Mouse (Mus musculus) intestine, embryonic 15.5 days (tissue): Measurements from ENCODE around the gene Asap2. TPM values are rescaled to one million over a fixed set of nuclear protein-coding genes. Genes with fewer than 3 reads are reported as not detected.

Source experiments
- ATAC-seq: fragments of 200-750 bp; cut with Nextera tagmentation; 2 replicates; pipeline ENCODE4 v1.8.0; 2017; ENCODE audit warnings: moderate TSS enrichment, moderate library complexity
- H3K27ac ChIP-seq: fragments of 300-500 bp; sonication (generic); 2 replicates; pipeline ENCODE4 v1.5.1; 2015; ENCODE audit warnings: mild to moderate bottlenecking, inconsistent platforms
- H3K27me3 ChIP-seq: fragments of 300-500 bp; sonication (generic); replicated peaks from 2 replicates; pipeline ENCODE4 v1.6.1; 2015; ENCODE audit warnings: inconsistent platforms
- H3K36me3 ChIP-seq: fragments of 300-500 bp; sonication (generic); 2 replicates; pipeline ENCODE4 v1.6.1; 2015; ENCODE audit warnings: inconsistent platforms
- H3K4me1 ChIP-seq: fragments of 300-500 bp; sonication (generic); replicated peaks from 2 replicates; pipeline ENCODE4 v1.6.1; 2015; ENCODE audit warnings: inconsistent platforms
- H3K4me2 ChIP-seq: fragments of 300-500 bp; sonication (generic); replicated peaks from 2 replicates; pipeline ENCODE4 v1.6.1; 2015; ENCODE audit warnings: mild to moderate bottlenecking, inconsistent platforms
- H3K4me3 ChIP-seq: fragments of 300-500 bp; sonication (generic); replicated peaks from 2 replicates; pipeline ENCODE4 v1.5.1; 2015; ENCODE audit warnings: inconsistent platforms
- H3K9ac ChIP-seq: fragments of 300-500 bp; sonication (generic); 2 replicates; pipeline ENCODE4 v1.6.1; 2015; ENCODE audit warnings: inconsistent platforms
- H3K9me3 ChIP-seq: fragments of 300-500 bp; sonication (generic); 2 replicates; pipeline ENCODE4 v1.6.1; 2016; ENCODE audit warnings: inconsistent platforms
- WGBS: fragments of 180-500 bp; shearing (Covaris S2); methylation state at CpG from one replicate; pipeline ENCODE4 v1.1.7; 2015; 5-methylcytosine and 5-hydroxymethylcytosine counted together
- polyA plus RNA-seq: library from polyadenylated mRNA; unstranded; fragments of >200 nt; fragmentation: Nextera tagmentation; extraction: Ambion mirVana; gene quantifications from 2 replicates; pipeline ENCODE4 v1.2.1, GENCODE M21; 2015

Asap2 gene
- polyA plus RNA-seq, 1 experiment from 2014 or later = 6.9 TPM

DNA sequence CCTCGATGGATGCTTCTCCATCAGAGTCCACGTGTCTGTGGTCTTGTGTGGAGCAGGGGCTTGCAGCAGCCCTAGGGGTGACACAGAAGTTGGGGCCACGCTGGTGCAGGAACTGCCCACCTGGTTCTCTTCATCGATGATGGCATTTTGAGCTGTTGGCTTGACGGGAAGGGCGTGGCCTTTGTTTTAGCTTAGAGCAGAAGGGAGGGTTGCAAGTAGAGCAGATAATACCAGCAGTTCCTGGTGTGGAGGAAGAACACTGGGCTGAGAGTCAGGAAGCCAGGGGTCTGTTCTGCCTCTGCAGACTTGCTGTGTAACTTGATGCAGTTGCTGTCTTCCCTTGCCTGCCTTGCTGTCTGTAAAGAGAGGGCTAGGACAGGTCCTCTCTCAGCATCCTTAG is 189.8 kb downstream of the Asap2 start:
- no peak for ATAC-seq
- Histone ChIP-seq H3K9ac (no peak overlapping the region), H3K36me3 (no peaks in the 10 kb centered on the region), H3K4me1 (0 out of 2 replicates have a peak, but pooled peaks cover 2% of the 10 kb centered on the region), H3K27me3 (no peaks in the 10 kb centered on the region), H3K4me3 (no peak overlapping the region), H3K4me2 (no peak overlapping the region), H3K9me3 (no peaks in the 10 kb centered on the region), H3K27ac (no peak overlapping the region)
- WGBS = 77% methylated on average over 6 of the region's 6 CpGs

DNA sequence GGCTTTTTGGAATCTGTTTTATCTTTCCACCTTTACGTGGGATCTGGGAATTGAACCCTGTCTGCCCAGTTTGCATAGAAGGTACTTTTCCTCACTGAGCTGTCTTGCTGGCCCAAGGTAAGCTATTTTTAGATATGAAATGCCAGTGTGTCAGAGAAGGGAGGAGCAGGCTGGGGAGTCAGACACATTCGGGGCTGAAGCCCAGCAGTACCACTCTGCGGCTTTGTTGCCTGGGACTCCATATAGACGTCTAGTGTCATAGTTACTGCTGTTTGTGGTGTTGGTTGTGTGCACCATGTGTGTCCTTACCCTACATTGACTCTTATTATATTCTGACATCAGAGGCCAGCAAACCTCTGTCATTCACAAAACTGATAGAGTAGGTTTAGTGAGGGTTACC is 192.5 kb downstream of the Asap2 start:
- Histone ChIP-seq H3K9me3 (no peaks in the 10 kb centered on the region), H3K27me3 (no peaks in the 10 kb centered on the region), H3K4me3 (no peak overlapping the region), H3K36me3 (no peaks in the 10 kb centered on the region), H3K9ac (no peak overlapping the region), H3K4me1 (0 out of 2 replicates have a peak, but pooled peaks cover 2% of the 10 kb centered on the region), H3K27ac (no peak overlapping the region), H3K4me2 (no peak overlapping the region)
- no peak for ATAC-seq
- WGBS = 83% methylated on average over 4 of the region's 4 CpGs

DNA sequence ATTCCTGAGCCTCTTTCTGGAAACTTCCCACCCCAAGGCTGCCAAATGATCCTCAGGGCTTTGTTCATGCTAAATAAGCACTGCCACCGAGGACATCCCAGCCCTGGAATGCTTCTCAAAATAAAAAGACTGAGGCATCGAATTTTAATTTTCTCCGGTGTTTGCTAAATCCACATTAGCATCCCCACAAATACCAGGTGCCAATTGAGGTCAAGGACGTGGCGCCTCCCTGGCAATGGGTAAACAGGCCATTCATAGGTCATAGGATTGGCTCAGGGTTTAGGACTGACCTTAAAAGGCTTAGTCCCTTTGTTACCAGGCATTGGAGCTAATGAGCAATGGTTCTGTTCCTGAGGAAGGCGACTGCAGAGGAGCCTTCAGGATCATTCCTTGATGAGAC is 193.1 kb downstream of the Asap2 start:
- Histone ChIP-seq H3K36me3 (no peaks in the 10 kb centered on the region), H3K4me3 (no peak overlapping the region), H3K9ac (no peak overlapping the region), H3K27me3 (no peaks in the 10 kb centered on the region), H3K9me3 (no peaks in the 10 kb centered on the region), H3K4me1 (0 out of 2 replicates have a peak, but pooled peaks cover 2% of the 10 kb centered on the region), H3K27ac (no peak overlapping the region), H3K4me2 (no peak overlapping the region)
- 73% methylated on average over 6 of the region's 6 CpGs for WGBS
- no peak for ATAC-seq

DNA sequence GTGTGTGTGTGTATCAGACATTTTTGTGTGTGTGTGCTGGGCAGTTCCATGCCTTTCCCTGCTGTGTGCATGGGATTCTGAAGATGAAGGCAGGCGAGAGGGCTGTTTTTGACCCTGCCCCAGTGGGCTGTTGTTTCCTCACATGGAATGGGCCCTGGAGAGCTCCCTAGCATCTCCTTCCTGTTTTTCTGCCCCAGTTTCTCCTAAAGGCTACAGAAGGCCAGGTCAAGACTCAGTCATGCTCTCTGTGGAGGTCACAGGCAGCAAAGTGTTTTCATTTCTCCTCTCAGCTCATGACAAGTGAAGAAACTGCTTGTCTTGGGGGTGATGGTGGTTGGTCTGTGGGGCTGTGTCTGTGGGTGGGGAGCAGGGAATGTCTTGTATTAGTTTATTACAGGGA is 195.9 kb downstream of the Asap2 start:
- no peak overlapping the region for H3K27ac ChIP-seq
- no peak overlapping the region for H3K9ac ChIP-seq
- no peaks in the 10 kb centered on the region for H3K36me3 ChIP-seq
- no peak overlapping the region for H3K4me3 ChIP-seq
- H3K27me3 ChIP-seq = no peaks in the 10 kb centered on the region
- H3K4me1 ChIP-seq = peaks cover 10% of the 10 kb centered on the region
- no peak overlapping the region for H3K4me2 ChIP-seq
- ATAC-seq = no peak
- H3K9me3 ChIP-seq = no peaks in the 10 kb centered on the region
- 100% methylated on average over 1 of the region's 1 CpGs for WGBS

DNA sequence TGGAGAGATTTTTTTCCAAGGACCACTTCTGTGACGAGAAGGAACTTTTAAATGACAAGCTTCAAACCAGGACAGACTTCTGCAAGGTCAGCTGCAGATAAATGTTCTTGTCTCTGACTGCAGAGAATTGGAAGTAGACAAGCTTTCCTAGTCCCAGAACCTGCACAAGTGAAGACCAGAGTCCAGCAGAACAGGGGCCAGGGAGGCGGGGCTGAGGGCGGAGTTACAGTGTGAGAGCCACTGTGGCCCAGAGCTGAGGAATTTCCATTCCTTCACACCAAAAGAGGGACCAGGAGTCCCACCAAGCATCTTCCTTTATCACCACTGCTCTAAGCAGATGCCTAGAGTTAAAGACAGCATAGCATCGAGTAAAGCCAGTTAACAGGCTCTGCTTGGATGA is 198.6 kb downstream of the Asap2 start:
- H3K4me2 ChIP-seq = no peak overlapping the region
- peaks cover 7% of the 10 kb centered on the region for H3K4me1 ChIP-seq
- no peaks in the 10 kb centered on the region for H3K27me3 ChIP-seq
- H3K9me3 ChIP-seq = no peaks in the 10 kb centered on the region
- no peak overlapping the region for H3K9ac ChIP-seq
- ATAC-seq = peak; percentile 89
- no peaks in the 10 kb centered on the region for H3K36me3 ChIP-seq
- no peak overlapping the region for H3K27ac ChIP-seq
- WGBS = 60% methylated on average over 4 of the region's 4 CpGs
- no peak overlapping the region for H3K4me3 ChIP-seq

DNA sequence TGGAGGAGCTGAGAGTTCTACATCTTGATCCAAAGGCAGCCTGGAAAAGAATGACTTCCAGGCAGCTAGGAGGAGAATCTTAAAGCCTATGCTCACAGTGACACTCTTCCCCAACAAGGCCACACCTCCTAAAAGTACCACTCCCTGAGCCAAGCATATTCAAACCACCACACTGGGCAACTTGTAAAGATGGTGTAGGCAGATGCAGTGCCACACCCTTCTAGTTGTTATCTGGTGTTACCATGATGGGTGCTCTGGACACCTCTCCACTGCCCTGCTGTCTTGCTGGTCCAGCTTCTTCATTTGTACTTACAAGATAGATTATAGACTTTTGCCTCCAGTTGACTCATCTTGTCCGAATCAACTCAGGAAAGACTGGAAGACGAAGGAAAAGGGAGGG is 201.3 kb downstream of the Asap2 start:
- H3K27ac ChIP-seq = no peak overlapping the region
- 71% methylated on average over 2 of the region's 2 CpGs for WGBS

DNA sequence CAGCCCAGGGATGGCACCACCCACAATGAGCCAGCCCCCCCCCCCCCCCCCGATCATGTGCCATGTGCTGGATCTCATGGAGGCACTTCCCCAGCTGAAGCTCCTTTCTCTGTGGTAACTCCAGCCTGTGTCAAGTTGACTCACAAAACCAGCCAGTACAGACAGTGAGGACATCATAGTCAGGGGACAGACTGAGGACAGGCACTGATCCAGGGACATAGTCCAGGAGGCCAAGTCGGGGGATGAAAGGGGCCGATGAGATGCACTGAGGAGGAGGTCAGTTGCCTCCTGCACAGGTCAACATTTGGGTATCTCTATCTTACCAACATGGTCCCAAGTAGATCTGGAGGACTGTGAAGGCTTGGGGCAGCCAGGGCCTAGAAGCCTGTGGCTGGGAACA is 205.2 kb downstream of the Asap2 start:
- Histone ChIP-seq H3K9ac (no peak overlapping the region), H3K9me3 (no peaks in the 10 kb centered on the region), H3K36me3 (no peaks in the 10 kb centered on the region), H3K4me2 (no peak overlapping the region), H3K27me3 (no peaks in the 10 kb centered on the region), H3K4me3 (no peak overlapping the region), H3K4me1 (0 out of 2 replicates have a peak, but pooled peaks cover 2% of the 10 kb centered on the region), H3K27ac (no peak overlapping the region)
- ATAC-seq = no peak
- WGBS = 95% methylated on average over 3 of the region's 3 CpGs

More for the DNA sequence above, 201.3 kb downstream of the Asap2 start:
- H3K9ac ChIP-seq = no peak overlapping the region
- no peaks in the 10 kb centered on the region for H3K27me3 ChIP-seq
- ATAC-seq = no peak
- H3K4me3 ChIP-seq = no peak overlapping the region
- H3K36me3 ChIP-seq = no peaks in the 10 kb centered on the region
- no peak overlapping the region for H3K4me2 ChIP-seq
- no peaks in the 10 kb centered on the region for H3K9me3 ChIP-seq
- H3K4me1 ChIP-seq = peaks cover 7% of the 10 kb centered on the region

DNA sequence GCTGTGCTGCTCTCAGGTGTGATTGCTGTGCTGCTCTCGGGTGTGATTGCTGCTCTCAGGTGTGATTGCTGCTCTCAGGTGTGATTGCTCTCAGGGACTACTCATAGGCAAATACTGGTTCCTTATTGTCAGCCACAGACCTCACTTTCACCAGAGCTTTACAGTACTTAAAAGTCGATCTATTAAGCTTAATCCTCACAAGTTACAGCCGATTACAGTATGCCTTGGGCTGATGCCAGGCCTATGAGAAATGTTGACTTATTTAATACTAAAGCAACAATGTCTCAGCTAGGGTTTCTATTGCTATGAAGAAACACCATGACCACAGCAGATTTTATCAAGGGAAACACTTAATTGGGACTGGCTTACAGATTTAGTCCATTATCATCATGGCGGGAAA is 206.2 kb downstream of the Asap2 start:
- no peaks in the 10 kb centered on the region for H3K36me3 ChIP-seq
- no peak overlapping the region for H3K27ac ChIP-seq
- H3K9me3 ChIP-seq = no peaks in the 10 kb centered on the region
- H3K4me3 ChIP-seq = no peak overlapping the region
- ATAC-seq = no peak
- 87% methylated on average over 4 of the region's 4 CpGs for WGBS
- no peaks in the 10 kb centered on the region for H3K27me3 ChIP-seq
- 0 out of 2 replicates have a peak, but pooled peaks cover 4% of the 10 kb centered on the region for H3K4me1 ChIP-seq
- no peak overlapping the region for H3K4me2 ChIP-seq
- H3K9ac ChIP-seq = no peak overlapping the region

DNA sequence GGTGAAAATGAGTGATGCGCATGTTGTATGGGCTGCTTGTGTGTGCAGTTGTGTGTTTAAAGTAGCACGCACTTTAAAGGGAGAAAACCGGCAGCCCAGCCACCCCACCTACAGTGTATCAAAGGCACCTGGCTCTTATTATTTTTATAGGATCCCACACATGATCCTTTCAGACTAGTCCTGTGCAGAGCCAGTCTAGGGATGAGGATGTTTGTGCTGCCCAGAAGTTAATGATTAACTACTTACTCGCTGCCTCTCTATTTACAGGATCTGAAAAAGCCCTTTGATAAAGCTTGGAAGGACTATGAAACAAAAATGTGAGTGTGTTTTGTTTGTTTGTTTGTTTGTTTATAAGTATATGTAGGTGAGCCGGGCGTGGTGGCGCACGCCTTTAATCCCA is 210.4 kb downstream of the Asap2 start:
- Histone ChIP-seq H3K27me3 (no peaks in the 10 kb centered on the region), H3K4me2 (no peak overlapping the region), H3K4me3 (no peak overlapping the region), H3K4me1 (peaks cover 21% of the 10 kb centered on the region; the same call in 1 of the 2 replicates), H3K36me3 (no peaks in the 10 kb centered on the region), H3K9ac (no peak overlapping the region), H3K9me3 (no peaks in the 10 kb centered on the region), H3K27ac (no peak overlapping the region)
- WGBS = 86% methylated on average over 8 of the region's 8 CpGs
- peak; percentile 69 for ATAC-seq

DNA sequence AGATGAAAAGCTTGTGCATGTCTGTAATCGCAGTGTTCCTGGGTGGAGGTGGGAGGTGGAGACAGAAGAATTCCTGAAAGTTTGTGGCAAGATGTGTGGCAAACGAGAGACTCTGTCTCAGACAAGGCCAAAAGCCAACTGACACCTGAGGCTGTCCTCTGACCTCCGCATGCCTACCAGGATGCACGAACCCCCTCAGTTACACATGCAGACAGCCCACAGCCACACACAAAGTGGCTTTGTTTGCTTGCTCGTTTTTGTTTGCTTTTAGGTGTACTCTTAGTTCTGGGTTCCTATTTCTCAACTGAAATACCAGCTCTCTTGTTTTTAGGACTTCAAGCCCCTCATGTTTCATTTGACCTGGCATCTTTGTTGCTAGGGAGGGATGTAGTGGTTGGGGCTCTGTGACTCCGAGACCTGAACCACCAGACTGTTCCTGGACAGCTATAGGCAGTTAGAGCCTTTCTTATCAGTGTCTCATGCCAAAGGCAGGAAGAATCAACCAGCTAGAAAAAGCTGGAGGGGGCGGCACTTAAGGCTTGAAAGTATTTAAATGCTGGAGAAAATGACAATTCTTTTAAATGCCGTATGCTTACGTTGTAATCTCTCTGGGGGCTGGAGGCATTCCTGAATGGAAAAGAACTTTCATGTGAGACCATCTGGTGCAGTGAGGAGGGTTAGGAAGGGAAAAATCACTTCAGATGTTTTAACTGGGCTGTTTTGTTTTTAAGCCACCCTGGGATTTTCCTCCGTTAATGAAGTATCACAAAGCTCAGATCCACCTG is 211.4 kb downstream of the Asap2 start:
- H3K4me2 ChIP-seq = no peak overlapping the region

DNA sequence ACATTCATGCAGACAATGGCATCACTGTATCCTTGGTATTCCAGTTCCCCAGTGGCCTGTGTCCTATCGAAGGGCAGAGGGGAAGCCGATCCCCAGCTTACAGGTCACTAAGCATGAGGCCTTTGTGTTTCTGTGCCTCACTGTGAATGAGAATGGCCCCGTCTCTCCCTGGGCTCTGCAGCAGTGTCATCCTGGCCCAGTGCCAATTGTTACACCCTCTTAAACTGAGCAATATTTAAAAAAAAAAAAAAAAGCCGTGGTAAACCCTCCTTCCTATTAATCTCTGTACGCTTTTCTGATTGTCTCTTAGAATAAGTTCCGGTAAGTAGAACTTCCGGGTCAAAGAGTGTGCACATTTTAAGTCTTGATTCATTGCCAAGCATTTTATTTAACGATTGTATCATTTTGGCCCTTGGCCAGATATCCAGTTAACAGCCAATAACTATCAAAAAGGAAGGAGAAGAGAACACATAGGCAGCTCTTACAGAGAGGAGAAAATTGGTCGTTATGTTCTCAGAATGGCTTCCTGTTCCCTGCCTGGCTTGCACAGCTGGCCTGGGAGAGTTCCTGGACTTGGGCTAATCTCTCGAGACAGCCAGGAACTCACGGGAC is 214.5 kb downstream of the Asap2 start:
- no peak overlapping the region for H3K4me3 ChIP-seq
- peak overlapping the region; percentile 71 for H3K27ac ChIP-seq
- H3K9ac ChIP-seq = no peak overlapping the region
- H3K27me3 ChIP-seq = no peaks in the 10 kb centered on the region
- peaks cover 3% of the 10 kb centered on the region; the same call in 1 of the 2 replicates for H3K36me3 ChIP-seq
- no peaks in the 10 kb centered on the region for H3K9me3 ChIP-seq
- H3K4me2 ChIP-seq = no peak overlapping the region
- ATAC-seq = peak; percentile 52
- H3K4me1 ChIP-seq = peaks cover 30% of the 10 kb centered on the region
- WGBS = 31% methylated on average over 11 of the region's 11 CpGs

More for the DNA sequence above, 211.4 kb downstream of the Asap2 start:
- Histone ChIP-seq H3K36me3 (no peaks in the 10 kb centered on the region), H3K27me3 (no peaks in the 10 kb centered on the region), H3K4me3 (no peak overlapping the region), H3K9me3 (no peaks in the 10 kb centered on the region), H3K9ac (no peak overlapping the region), H3K4me1 (peaks cover 21% of the 10 kb centered on the region; the same call in 1 of the 2 replicates), H3K27ac (no peak overlapping the region)
- 67% methylated on average over 10 of the region's 10 CpGs for WGBS
- ATAC-seq = no peak

DNA sequence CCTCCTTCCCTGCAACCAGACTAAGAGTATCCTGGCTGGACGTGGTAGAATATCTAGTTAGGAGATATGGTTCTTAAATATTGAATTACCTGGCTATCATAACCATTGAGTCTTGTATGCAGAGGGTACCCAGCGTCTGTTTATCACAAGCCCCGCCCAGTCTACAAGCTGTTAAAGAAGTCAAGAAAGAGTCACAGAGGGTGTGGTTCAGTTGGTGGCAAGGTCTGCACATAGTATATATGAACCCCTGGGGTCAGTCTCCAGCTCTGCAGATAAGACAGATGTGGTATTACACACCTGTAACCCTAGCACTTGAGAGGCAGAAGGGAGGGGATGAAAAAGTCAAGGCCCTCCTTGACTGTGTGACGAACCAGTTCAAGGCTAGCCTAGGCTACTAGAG is 215.5 kb downstream of the Asap2 start:
- peak overlapping the region; percentile 66; the same call in 1 of the 2 replicates for H3K27ac ChIP-seq
- peaks cover 28% of the 10 kb centered on the region for H3K4me1 ChIP-seq
- H3K27me3 ChIP-seq = no peaks in the 10 kb centered on the region
- no peaks in the 10 kb centered on the region for H3K9me3 ChIP-seq
- H3K4me3 ChIP-seq = no peak overlapping the region
- ATAC-seq = peak; percentile 58
- H3K9ac ChIP-seq = no peak overlapping the region
- H3K36me3 ChIP-seq = peaks cover 3% of the 10 kb centered on the region; the same call in 1 of the 2 replicates
- whole genome bisulfite sequencing = 64% methylated on average over 4 of the region's 4 CpGs
- H3K4me2 ChIP-seq = no peak overlapping the region
